Mouse (Mus musculus) forebrain, embryonic 10.5 days (tissue): ENCODE data around the gene Calm1. TPM values are rescaled to one million over a fixed set of nuclear protein-coding genes. Genes with fewer than 3 reads are reported as not detected.
A peak's percentile ranks its signal among the peaks of the same experiment; 100 is the strongest.

Experiments
- DNase-seq: peaks from one replicate; pipeline ENCODE4 v3.0.0-alpha.2; 2017; ENCODE audit warnings: low spot score; ENCODE audit errors: extremely low spot score
- H3K27ac ChIP-seq: fragments of 300-500 bp; sonication (generic); 2 replicates; pipeline ENCODE4 v1.5.1; 2016; ENCODE audit warnings: mild to moderate bottlenecking
- H3K27me3 ChIP-seq: fragments of 300-500 bp; sonication (generic); 2 replicates; pipeline ENCODE4 v1.6.1; 2016; ENCODE audit warnings: mild to moderate bottlenecking; ENCODE audit not compliant: poor library complexity, severe bottlenecking
- H3K36me3 ChIP-seq: fragments of 300-500 bp; sonication (generic); replicated peaks from 2 replicates; pipeline ENCODE4 v1.6.1; 2016; ENCODE audit warnings: mild to moderate bottlenecking, moderate library complexity
- H3K4me1 ChIP-seq: fragments of 300-500 bp; sonication (generic); 2 replicates; pipeline ENCODE4 v1.6.1; 2016
- H3K4me3 ChIP-seq: fragments of 300-500 bp; sonication (generic); 2 replicates; pipeline ENCODE4 v1.5.1; 2016; ENCODE audit warnings: mild to moderate bottlenecking, moderate library complexity
- H3K9me3 ChIP-seq: fragments of 300-500 bp; sonication (generic); 2 replicates; pipeline ENCODE4 v1.6.1; 2016; ENCODE audit warnings: mild to moderate bottlenecking, moderate library complexity
- WGBS: fragments of 180-500 bp; shearing (Covaris S2); methylation state at CpG from one replicate; pipeline ENCODE4 v1.1.7; 2016; 5-methylcytosine and 5-hydroxymethylcytosine counted together
- polyA plus RNA-seq: library from polyadenylated mRNA; unstranded; fragments of >200 nt; fragmentation: Nextera tagmentation; extraction: Ambion mirVana; gene quantifications from 2 replicates; pipeline ENCODE4 v1.2.1, GENCODE M21; 2016

The Calm1 gene
- polyA plus RNA-seq, 1 experiment from 2014 or later, result 1,251 TPM

GRCm38 (mm10) chr12:100201363-100201711 is 2.1 kb downstream of the Calm1 start:
- 67% methylated on average over 4 of the region's 4 CpGs for WGBS
- no peaks in the 10 kb centered on the region for H3K27me3 ChIP-seq
- no peak overlapping the region for H3K27ac ChIP-seq

GRCm38 (mm10) chr12:100201838-100202237 is 2.6 kb downstream of the Calm1 start:
- H3K9me3 ChIP-seq, result no peaks in the 10 kb centered on the region
- no peaks in the 10 kb centered on the region for H3K27me3 ChIP-seq
- DNase-seq, result peak; percentile 92
- H3K4me3 ChIP-seq, result peak overlapping the region; percentile 86
- peaks cover 47% of the 10 kb centered on the region for H3K36me3 ChIP-seq
- 2% methylated on average over 13 of the region's 13 CpGs for WGBS
- no peak overlapping the region for H3K27ac ChIP-seq
- H3K4me1 ChIP-seq, result peaks cover 38% of the 10 kb centered on the region

More at GRCm38 (mm10) chr12:100201363-100201711, 2.1 kb downstream of the Calm1 start:
- H3K36me3 ChIP-seq, result peaks cover 42% of the 10 kb centered on the region
- no peaks in the 10 kb centered on the region for H3K9me3 ChIP-seq
- peaks cover 38% of the 10 kb centered on the region for H3K4me1 ChIP-seq
- DNase-seq, result no peak
- peak overlapping the region; percentile 86 for H3K4me3 ChIP-seq

GRCm38 (mm10) chr12:100203759-100204158 is 4.5 kb downstream of the Calm1 start:
- peaks cover 34% of the 10 kb centered on the region for H3K4me1 ChIP-seq
- no peaks in the 10 kb centered on the region for H3K9me3 ChIP-seq
- peaks cover 66% of the 10 kb centered on the region for H3K36me3 ChIP-seq
- WGBS, result 59% methylated on average over 3 of the region's 3 CpGs
- H3K27me3 ChIP-seq, result no peaks in the 10 kb centered on the region
- no peak for DNase-seq
- H3K4me3 ChIP-seq, result no peak overlapping the region
- H3K27ac ChIP-seq, result no peak overlapping the region

- 96% methylated on average over 8 of the region's 8 CpGs for WGBS
- no peak for DNase-seq
- Histone ChIP-seq H3K27me3 (no peaks in the 10 kb centered on the region), H3K4me1 (peaks cover 28% of the 10 kb centered on the region), H3K27ac (no peak overlapping the region), H3K9me3 (no peaks in the 10 kb centered on the region), H3K36me3 (peaks cover 80% of the 10 kb centered on the region), H3K4me3 (no peak overlapping the region)
These were observed 5.9 kb downstream of the Calm1 start for GRCm38 (mm10) chr12:100205156-100205555.

- WGBS, result 91% methylated on average over 3 of the region's 3 CpGs
- no peak overlapping the region for H3K4me3 ChIP-seq
- H3K27me3 ChIP-seq, result no peaks in the 10 kb centered on the region
- DNase-seq, result no peak
- peaks cover 15% of the 10 kb centered on the region for H3K4me1 ChIP-seq
- H3K27ac ChIP-seq, result no peak overlapping the region
- H3K9me3 ChIP-seq, result no peaks in the 10 kb centered on the region
- peaks cover 88% of the 10 kb centered on the region for H3K36me3 ChIP-seq
These were observed 7.3 kb downstream of the Calm1 start for GRCm38 (mm10) chr12:100206521-100206920.

GRCm38 (mm10) chr12:100206926-100207325 is 7.7 kb downstream of the Calm1 start:
- H3K36me3 ChIP-seq, result peaks cover 88% of the 10 kb centered on the region
- 93% methylated on average over 5 of the region's 5 CpGs for WGBS

GRCm38 (mm10) chr12:100209701-100210478 is 10.7 kb downstream of the Calm1 start:
- 93% methylated on average over 10 of the region's 10 CpGs for WGBS
- Histone ChIP-seq H3K4me1 (no peaks in the 10 kb centered on the region), H3K9me3 (no peaks in the 10 kb centered on the region), H3K4me3 (no peak overlapping the region), H3K36me3 (peaks cover 64% of the 10 kb centered on the region), H3K27ac (no peak overlapping the region), H3K27me3 (no peaks in the 10 kb centered on the region)
- DNase-seq, result no peak

More at GRCm38 (mm10) chr12:100206926-100207325, 7.7 kb downstream of the Calm1 start:
- no peak for DNase-seq
- Histone ChIP-seq H3K27ac (no peak overlapping the region), H3K4me3 (no peak overlapping the region), H3K4me1 (peaks cover 11% of the 10 kb centered on the region), H3K27me3 (no peaks in the 10 kb centered on the region), H3K9me3 (no peaks in the 10 kb centered on the region)

- H3K4me1 ChIP-seq, result no peaks in the 10 kb centered on the region
- H3K36me3 ChIP-seq, result peaks cover 53% of the 10 kb centered on the region
- DNase-seq, result no peak
- no peak overlapping the region for H3K4me3 ChIP-seq
- WGBS, result 78% methylated on average over 5 of the region's 5 CpGs
- no peaks in the 10 kb centered on the region for H3K9me3 ChIP-seq
- no peaks in the 10 kb centered on the region for H3K27me3 ChIP-seq
- no peak overlapping the region for H3K27ac ChIP-seq
These were observed 11.7 kb downstream of the Calm1 start for GRCm38 (mm10) chr12:100210973-100211372.

GRCm38 (mm10) chr12:100211453-100212185 is 12.4 kb downstream of the Calm1 start:
- 89% methylated on average over 5 of the region's 5 CpGs for WGBS
- Histone ChIP-seq H3K27ac (no peak overlapping the region), H3K9me3 (no peaks in the 10 kb centered on the region), H3K4me3 (no peak overlapping the region), H3K36me3 (peaks cover 47% of the 10 kb centered on the region), H3K4me1 (no peaks in the 10 kb centered on the region), H3K27me3 (no peaks in the 10 kb centered on the region)
- DNase-seq, result no peak

GRCm38 (mm10) chr12:100212397-100212796 is 13.2 kb downstream of the Calm1 start:
- Histone ChIP-seq H3K4me3 (no peak overlapping the region), H3K4me1 (no peaks in the 10 kb centered on the region), H3K27me3 (no peaks in the 10 kb centered on the region), H3K27ac (no peak overlapping the region), H3K9me3 (no peaks in the 10 kb centered on the region), H3K36me3 (peaks cover 39% of the 10 kb centered on the region)
- 53% methylated on average over 3 of the region's 3 CpGs for WGBS
- no peak for DNase-seq

- no peaks in the 10 kb centered on the region for H3K9me3 ChIP-seq
- 83% methylated on average over 2 of the region's 2 CpGs for WGBS
- H3K27ac ChIP-seq, result no peak overlapping the region
- no peaks in the 10 kb centered on the region for H3K4me1 ChIP-seq
- DNase-seq, result no peak
- H3K36me3 ChIP-seq, result peaks cover 31% of the 10 kb centered on the region
- no peaks in the 10 kb centered on the region for H3K27me3 ChIP-seq
- H3K4me3 ChIP-seq, result no peak overlapping the region
These were observed 13.9 kb downstream of the Calm1 start for GRCm38 (mm10) chr12:100213162-100213561.

GRCm38 (mm10) chr12:100214156-100214555 is 14.9 kb downstream of the Calm1 start:
- Histone ChIP-seq H3K27me3 (no peaks in the 10 kb centered on the region), H3K9me3 (no peaks in the 10 kb centered on the region), H3K36me3 (peaks cover 22% of the 10 kb centered on the region), H3K4me3 (no peak overlapping the region), H3K27ac (no peak overlapping the region), H3K4me1 (no peaks in the 10 kb centered on the region)
- no peak for DNase-seq
- 94% methylated on average over 10 of the region's 10 CpGs for WGBS

- Histone ChIP-seq H3K9me3 (no peaks in the 10 kb centered on the region), H3K4me1 (no peaks in the 10 kb centered on the region), H3K36me3 (peaks cover 16% of the 10 kb centered on the region), H3K4me3 (no peak overlapping the region), H3K27me3 (no peaks in the 10 kb centered on the region), H3K27ac (no peak overlapping the region)
- WGBS, result 86% methylated on average over 3 of the region's 3 CpGs
- DNase-seq, result no peak
These were observed 15.5 kb downstream of the Calm1 start for GRCm38 (mm10) chr12:100214738-100215137.
